Comparison of ENCODE assay signal across 18 mouse cellular contexts in the genomic region with DNA sequence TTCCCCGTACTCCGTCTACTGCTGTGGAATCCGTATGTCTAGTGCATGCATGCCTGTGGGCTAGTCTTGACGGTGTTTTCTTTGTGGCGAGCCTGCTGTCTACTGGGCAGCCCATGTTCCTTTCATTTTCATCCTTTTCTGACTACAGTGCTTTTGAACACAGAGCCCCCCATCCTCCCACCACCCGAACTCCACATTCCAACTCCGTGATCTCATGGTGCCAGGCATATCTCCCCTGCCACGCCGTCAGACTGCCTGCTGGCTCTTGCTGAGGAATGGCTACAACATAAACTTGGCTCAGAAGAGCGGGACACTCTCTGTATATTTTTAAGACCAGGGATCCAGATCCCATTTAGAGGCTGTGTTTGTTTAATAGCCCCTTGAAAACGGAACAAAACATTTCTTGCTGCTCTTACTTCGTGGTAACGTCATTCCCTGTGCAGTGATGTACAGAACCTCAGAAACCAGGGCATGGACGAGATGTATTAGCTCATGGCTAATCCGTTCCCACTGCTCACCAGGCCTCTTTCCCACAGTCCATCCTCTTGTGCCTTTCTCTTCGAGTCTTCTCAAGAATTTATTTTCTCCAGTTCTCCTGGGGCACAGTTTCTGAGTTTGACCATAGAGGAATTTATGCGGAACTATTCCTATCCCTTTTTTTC. TPM values are rescaled to one million over a fixed set of nuclear protein-coding genes. Genes with fewer than 3 reads are reported as not detected.
DNase-seq lines count a peak whose midpoint lies in the region; ATAC-seq and TF ChIP-seq lines count a peak whose summit lies in the region.
"Had no signal": no experiment of that assay in that cellular context is flagged by ENCODE, and none has a peak within 500 bp of the region (broad histone marks: within the 10 kb centered on the region; RNA-seq: fewer than 3 reads in every experiment).

No protein-coding gene starts in this region.

- ATAC-seq in embryonic facial prominence, embryonic 12.5 days (ENCODE audit: insufficient number of reproducible peaks, insufficient read depth, low FRiP score, low TSS enrichment), result no peak
- ATAC-seq in lung, embryonic 14.5 days (ENCODE audit: insufficient read depth), result peak; percentile 89
- ATAC-seq in lung, postnatal 0 days, result peak; percentile 53
- ATAC-seq: forebrain, embryonic 15.5 days had no signal

- TF ChIP-seq CTCF in lung, embryonic 14.5 days (IDR thresholded peaks at IDR 0.05; ENCODE audit: low read depth), result no peak
- no peak for TF ChIP-seq CTCF in lung, postnatal 0 days (IDR thresholded peaks at IDR 0.05)

- 71% methylated on average over 17 of the region's 17 CpGs for WGBS in embryonic facial prominence, embryonic 12.5 days
- WGBS in embryonic facial prominence, embryonic 10.5 days, result 84% methylated on average over 17 of the region's 17 CpGs
- 38% methylated on average over 17 of the region's 17 CpGs for WGBS in lung, embryonic 14.5 days
- WGBS in lung, postnatal 0 days, result 44% methylated on average over 17 of the region's 17 CpGs
- 87% methylated on average over 17 of the region's 17 CpGs for WGBS in forebrain, embryonic 10.5 days

- no peaks in the 10 kb centered on the region for H3K9me3 ChIP-seq in embryonic facial prominence, embryonic 12.5 days
- H3K9me3 ChIP-seq in embryonic facial prominence, embryonic 10.5 days, result no peaks in the 10 kb centered on the region
- no peaks in the 10 kb centered on the region for H3K9me3 ChIP-seq in lung, embryonic 14.5 days (ENCODE audit: low read depth, low read length)
- H3K9me3 ChIP-seq in lung, postnatal 0 days (ENCODE audit: low read length), result no peaks in the 10 kb centered on the region
- H3K9me3 ChIP-seq in forebrain, embryonic 10.5 days, result no peaks in the 10 kb centered on the region
- H3K9me3 ChIP-seq: forebrain, embryonic 15.5 days; hindbrain, embryonic 15.5 days; liver, embryonic 13.5 days; megakaryocyte, embryonic 14.5 days had no signal

- H3K9ac ChIP-seq in embryonic facial prominence, embryonic 12.5 days, result no peak overlapping the region
- H3K9ac ChIP-seq in lung, embryonic 14.5 days, result no peak overlapping the region
- no peak overlapping the region for H3K9ac ChIP-seq in lung, postnatal 0 days (replicated peaks; ENCODE audit: low read depth)
- H3K9ac ChIP-seq: forebrain, embryonic 15.5 days; hindbrain, embryonic 15.5 days; liver, embryonic 13.5 days had no signal

- no peaks in the 10 kb centered on the region for H3K4me1 ChIP-seq in embryonic facial prominence, embryonic 12.5 days
- H3K4me1 ChIP-seq in embryonic facial prominence, embryonic 10.5 days, result no peaks in the 10 kb centered on the region
- H3K4me1 ChIP-seq in lung, embryonic 14.5 days (ENCODE audit: insufficient read depth), result no peaks in the 10 kb centered on the region
- H3K4me1 ChIP-seq in lung, postnatal 0 days (ENCODE audit: insufficient read depth, low read depth, low read length), result no peaks in the 10 kb centered on the region
- no peaks in the 10 kb centered on the region for H3K4me1 ChIP-seq in forebrain, embryonic 10.5 days
- H3K4me1 ChIP-seq: forebrain, embryonic 15.5 days; hindbrain, embryonic 15.5 days; liver, embryonic 13.5 days; megakaryocyte, embryonic 14.5 days had no signal

- H3K36me3 ChIP-seq in embryonic facial prominence, embryonic 12.5 days, result no peaks in the 10 kb centered on the region
- H3K36me3 ChIP-seq in embryonic facial prominence, embryonic 10.5 days (replicated peaks), result no peaks in the 10 kb centered on the region
- H3K36me3 ChIP-seq in lung, embryonic 14.5 days (ENCODE audit: insufficient read depth), result no peaks in the 10 kb centered on the region
- no peaks in the 10 kb centered on the region for H3K36me3 ChIP-seq in lung, postnatal 0 days (ENCODE audit: insufficient read depth, low read length)
- no peaks in the 10 kb centered on the region for H3K36me3 ChIP-seq in forebrain, embryonic 10.5 days (replicated peaks)
- H3K36me3 ChIP-seq: forebrain, embryonic 15.5 days; hindbrain, embryonic 15.5 days; liver, embryonic 13.5 days had no signal

- 0 out of 2 replicates have a peak overlapping the region, but pooled peaks have one; percentile 30 for H3K27ac ChIP-seq in embryonic facial prominence, embryonic 12.5 days
- no peak overlapping the region for H3K27ac ChIP-seq in embryonic facial prominence, embryonic 10.5 days (replicated peaks)
- peak overlapping the region; percentile 8; the same call in 1 of the 2 replicates for H3K27ac ChIP-seq in lung, embryonic 14.5 days (ENCODE audit: low read depth)
- no peak overlapping the region for H3K27ac ChIP-seq in lung, postnatal 0 days (ENCODE audit: low read length)
- H3K27ac ChIP-seq in forebrain, embryonic 10.5 days, result no peak overlapping the region
- H3K27ac ChIP-seq: forebrain, embryonic 15.5 days; hindbrain, embryonic 15.5 days; kidney, postnatal 0 days; liver, embryonic 13.5 days had no signal

- no peaks in the 10 kb centered on the region for H3K27me3 ChIP-seq in embryonic facial prominence, embryonic 12.5 days
- H3K27me3 ChIP-seq in embryonic facial prominence, embryonic 10.5 days (replicated peaks; ENCODE audit: low read depth, poor library complexity, severe bottlenecking), result no peaks in the 10 kb centered on the region
- H3K27me3 ChIP-seq in lung, embryonic 14.5 days (ENCODE audit: insufficient read depth, low read length), result no peaks in the 10 kb centered on the region
- no peaks in the 10 kb centered on the region for H3K27me3 ChIP-seq in lung, postnatal 0 days (replicated peaks; ENCODE audit: insufficient read depth, low read length)
- H3K27me3 ChIP-seq in forebrain, embryonic 10.5 days (ENCODE audit: poor library complexity, severe bottlenecking), result no peaks in the 10 kb centered on the region
- H3K27me3 ChIP-seq: CH12.LX; forebrain, embryonic 15.5 days; hindbrain, embryonic 15.5 days; liver, embryonic 13.5 days; megakaryocyte, embryonic 14.5 days had no signal

- no peak for TF ChIP-seq EP300 in lung, postnatal 0 days (IDR thresholded peaks at IDR 0.05)

- DNase-seq in embryonic facial prominence, embryonic 10.5 days (ENCODE audit: low spot score), result no peak
- DNase-seq in lung, embryonic 14.5 days, result peak; percentile 63
- no peak for DNase-seq in lung, postnatal 14 days
- DNase-seq in lung, postnatal 0 days (ENCODE audit: low spot score), result no peak
- DNase-seq in kidney, postnatal 10 days, result no peak
- DNase-seq in kidney, adult 9 months, result no peak
- no peak for DNase-seq in forebrain, embryonic 10.5 days (ENCODE audit: extremely low spot score, low spot score)
- DNase-seq: gastrocnemius, postnatal 10 days; layer of hippocampus, adult 9-11 months; liver, embryonic 13.5 days; thymus, adult 18-20 months had no signal

- no peak overlapping the region for H3K4me2 ChIP-seq in embryonic facial prominence, embryonic 12.5 days (replicated peaks)
- H3K4me2 ChIP-seq in lung, embryonic 14.5 days, result peak overlapping the region; percentile 12
- H3K4me2 ChIP-seq in lung, postnatal 0 days (replicated peaks; ENCODE audit: low read depth, low read length), result peak overlapping the region; percentile 31
- H3K4me2 ChIP-seq: forebrain, embryonic 15.5 days; hindbrain, embryonic 15.5 days; liver, embryonic 13.5 days had no signal

- H3K4me3 ChIP-seq in embryonic facial prominence, embryonic 12.5 days, result no peak overlapping the region
- no peak overlapping the region for H3K4me3 ChIP-seq in embryonic facial prominence, embryonic 10.5 days
- no peak overlapping the region for H3K4me3 ChIP-seq in lung, embryonic 14.5 days (ENCODE audit: low read depth, low read length)
- no peak overlapping the region for H3K4me3 ChIP-seq in lung, postnatal 0 days (ENCODE audit: low read depth, low read length)
- no peak overlapping the region for H3K4me3 ChIP-seq in forebrain, embryonic 10.5 days
- H3K4me3 ChIP-seq: forebrain, embryonic 15.5 days; hindbrain, embryonic 15.5 days; liver, embryonic 13.5 days; megakaryocyte, embryonic 14.5 days had no signal

RNA-seq across cellular contexts. Expression of gene Wars2, which starts 42.6 kb away (rescaled TPM):
- polyA plus RNA-seq in embryonic facial prominence, embryonic 12.5 days (2016; fragmentation: Nextera tagmentation; extraction: Ambion mirVana), result 8.1 and 9.1 TPM in 2 replicates
- polyA plus RNA-seq in embryonic facial prominence, embryonic 10.5 days (2016; fragmentation: Nextera tagmentation; extraction: Ambion mirVana), result 7.7 and 8.4 TPM in 2 replicates
- polyA plus RNA-seq in lung, embryonic 14.5 days (2014; fragmentation: Nextera tagmentation; extraction: Ambion mirVana), result 7.2 and 8.8 TPM in 2 replicates
- polyA plus RNA-seq in lung, postnatal 0 days (2015; fragmentation: Nextera tagmentation; extraction: Ambion mirVana), result 4.2 and 4.6 TPM in 2 replicates
- 7.3 and 7.6 TPM in 2 replicates for polyA plus RNA-seq in forebrain, embryonic 10.5 days (2016; fragmentation: Nextera tagmentation; extraction: Ambion mirVana)

RNA-seq across cellular contexts. Expression of gene Tbx15, which starts 56.7 kb away (rescaled TPM):
- polyA plus RNA-seq in embryonic facial prominence, embryonic 12.5 days (2016; fragmentation: Nextera tagmentation; extraction: Ambion mirVana), result 14.5 and 15.2 TPM in 2 replicates
- 1.6 and 2.5 TPM in 2 replicates for polyA plus RNA-seq in embryonic facial prominence, embryonic 10.5 days (2016; fragmentation: Nextera tagmentation; extraction: Ambion mirVana)
- polyA plus RNA-seq in lung, embryonic 14.5 days (2014; fragmentation: Nextera tagmentation; extraction: Ambion mirVana), result 0.05 and 0.28 TPM in 2 replicates
- 0.04 TPM in 1 of 2 replicates, not detected in the other for polyA plus RNA-seq in lung, postnatal 0 days (2015; fragmentation: Nextera tagmentation; extraction: Ambion mirVana)
- 1.4 and 2.8 TPM in 2 replicates for polyA plus RNA-seq in forebrain, embryonic 10.5 days (2016; fragmentation: Nextera tagmentation; extraction: Ambion mirVana)
- polyA plus RNA-seq: kidney, postnatal 0 days; spleen, adult 2 months had no signal

Comparison
In these comparisons a context has a peak if more than half of its experiments do, and no peak if none do; other contexts are left out.
1. H3K27ac ChIP-seq: peak in embryonic facial prominence, embryonic 12.5 days (single experiment) and lung, embryonic 14.5 days (single experiment); none in embryonic facial prominence, embryonic 10.5 days (single experiment), lung, postnatal 0 days (single experiment) and forebrain, embryonic 10.5 days (single experiment).